In genomic region chr14:28417019-28417418, GRCm38 (mm10) we compare ENCODE assay signal across 9 mouse cellular contexts.
A peak's percentile ranks its signal among the peaks of the same experiment; 100 is the strongest.
DNase-seq lines count a peak whose midpoint lies in the region; ATAC-seq and TF ChIP-seq lines count a peak whose summit lies in the region.
"Had no signal": no experiment of that assay in that cellular context is flagged by ENCODE, and none has a peak within 500 bp of the region (broad histone marks: within the 10 kb centered on the region; RNA-seq: fewer than 3 reads in every experiment).

No protein-coding gene starts in this region.

- no peak for ATAC-seq in hindbrain, embryonic 12.5 days (ENCODE audit: low FRiP score)
- no peak for ATAC-seq in granulocyte monocyte progenitor cell, adult 5-6 weeks (replicated peaks; ENCODE audit: poor library complexity, severe bottlenecking)

- H3K27ac ChIP-seq in hindbrain, embryonic 10.5 days = peak overlapping the region; percentile 64
- no peak overlapping the region for H3K27ac ChIP-seq in hindbrain, embryonic 12.5 days

- H3K4me1 ChIP-seq in hindbrain, embryonic 10.5 days (replicated peaks) = peaks cover 29% of the 10 kb centered on the region
- peaks cover 18% of the 10 kb centered on the region for H3K4me1 ChIP-seq in hindbrain, embryonic 12.5 days
- H3K4me1 ChIP-seq: megakaryocyte, embryonic 14.5 days had no signal

- WGBS in hindbrain, embryonic 10.5 days = 24% methylated on average over 8 of the region's 8 CpGs
- 17% methylated on average over 8 of the region's 8 CpGs for WGBS in hindbrain, embryonic 12.5 days

- intact Hi-C loops in gastrocnemius, postnatal 14 days (cut with DNase I; ENCODE audit: low total_unique reads) = no loop called here

- H3K4me2 ChIP-seq in hindbrain, embryonic 12.5 days (replicated peaks) = no peak overlapping the region

- no peak overlapping the region for H3K9ac ChIP-seq in hindbrain, embryonic 12.5 days

- no peaks in the 10 kb centered on the region for H3K9me3 ChIP-seq in hindbrain, embryonic 10.5 days
- H3K9me3 ChIP-seq in hindbrain, embryonic 12.5 days (replicated peaks) = no peaks in the 10 kb centered on the region

- no peak for TF ChIP-seq CTCF in brain, embryonic 14.5 days (IDR thresholded peaks at IDR 0.05; ENCODE audit: borderline replicate concordance, extremely low read depth, insufficient read depth, insufficient read length)

- no peak for TF ChIP-seq POLR2A in brain, embryonic 14.5 days (IDR thresholded peaks at IDR 0.05; ENCODE audit: borderline replicate concordance, extremely low read depth, insufficient read depth, insufficient read length, poor library complexity, severe bottlenecking)

- DNase-seq in hindbrain, embryonic 10.5 days (ENCODE audit: low spot score) = no peak
- DNase-seq in brain, embryonic 14.5 days (ENCODE audit: low read depth) = peak; percentile 65
- DNase-seq in heart, adult 8-10 months (ENCODE audit: low spot score) = peak; percentile 11
- peak; percentile 22 to 47 for DNase-seq in kidney, postnatal 4 days
- DNase-seq in thymus, postnatal 0 days (ENCODE audit: low spot score) = no peak
- no peak for DNase-seq in gastrocnemius, postnatal 14 days

- no peak overlapping the region for H3K4me3 ChIP-seq in hindbrain, embryonic 10.5 days
- H3K4me3 ChIP-seq in hindbrain, embryonic 12.5 days = no peak overlapping the region
- H3K4me3 ChIP-seq: megakaryocyte, embryonic 14.5 days had no signal

- H3K27me3 ChIP-seq in hindbrain, embryonic 10.5 days (ENCODE audit: insufficient read depth, poor library complexity, severe bottlenecking) = peaks cover 12% of the 10 kb centered on the region; the same call in 1 of the 2 replicates
- no peaks in the 10 kb centered on the region for H3K27me3 ChIP-seq in hindbrain, embryonic 12.5 days
- H3K27me3 ChIP-seq: megakaryocyte, embryonic 14.5 days had no signal

- H3K36me3 ChIP-seq in hindbrain, embryonic 10.5 days = no peaks in the 10 kb centered on the region
- no peaks in the 10 kb centered on the region for H3K36me3 ChIP-seq in hindbrain, embryonic 12.5 days

Comparison
In these comparisons a context has a peak if more than half of its experiments do, and no peak if none do; other contexts are left out.
1. DNase-seq: peak in brain, embryonic 14.5 days (single experiment), heart, adult 8-10 months (single experiment) and kidney, postnatal 4 days (2 of 2); none in hindbrain, embryonic 10.5 days (single experiment), thymus, postnatal 0 days (single experiment) and gastrocnemius, postnatal 14 days (single experiment).